Mouse (Mus musculus): ENCODE measurements around the gene Cirbp.

Cirbp gene

DNA sequence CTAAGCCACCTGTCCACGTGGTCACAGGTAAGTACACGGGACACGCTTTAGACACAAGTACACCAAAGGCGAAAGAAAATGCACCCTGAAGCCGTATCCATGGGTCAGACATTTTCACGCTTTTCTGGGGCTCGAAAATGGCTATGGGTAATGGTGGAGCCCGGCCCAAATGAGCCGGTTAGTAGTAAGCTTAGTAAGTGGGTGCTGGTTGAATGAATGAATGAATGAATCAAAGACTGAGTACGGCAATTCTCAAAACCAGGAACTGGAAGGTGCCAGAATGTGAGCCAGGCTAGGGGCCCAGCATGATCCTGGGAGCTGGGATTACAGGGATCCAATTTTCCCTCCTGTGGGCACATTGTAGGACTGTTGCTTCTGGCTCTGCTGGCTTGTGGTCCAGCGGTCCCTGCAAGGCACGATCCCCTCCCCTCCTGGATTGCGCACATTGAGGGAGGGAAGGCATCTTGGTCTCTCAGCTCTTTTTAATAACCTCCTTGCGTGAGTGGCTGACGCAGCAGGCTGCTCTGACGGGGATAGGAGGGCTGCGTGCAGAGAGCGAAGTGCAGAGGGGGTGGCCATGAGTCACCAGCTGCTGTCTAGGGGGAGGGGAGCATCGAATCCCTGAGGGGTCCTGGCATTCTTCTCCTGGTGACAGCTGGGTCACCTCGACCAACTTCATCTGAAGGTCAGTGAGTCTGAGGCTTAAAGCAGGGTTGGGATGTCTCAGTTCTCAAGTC lies at the start of gene Cirbp:
Gene Cirbp (plus strand): TSS at position 594 of the 737 bp plus-strand sequence.
- peak; percentile 17; the same call in 1 of the 2 replicates for ATAC-seq (ENCODE audit: low TSS enrichment)

DNA sequence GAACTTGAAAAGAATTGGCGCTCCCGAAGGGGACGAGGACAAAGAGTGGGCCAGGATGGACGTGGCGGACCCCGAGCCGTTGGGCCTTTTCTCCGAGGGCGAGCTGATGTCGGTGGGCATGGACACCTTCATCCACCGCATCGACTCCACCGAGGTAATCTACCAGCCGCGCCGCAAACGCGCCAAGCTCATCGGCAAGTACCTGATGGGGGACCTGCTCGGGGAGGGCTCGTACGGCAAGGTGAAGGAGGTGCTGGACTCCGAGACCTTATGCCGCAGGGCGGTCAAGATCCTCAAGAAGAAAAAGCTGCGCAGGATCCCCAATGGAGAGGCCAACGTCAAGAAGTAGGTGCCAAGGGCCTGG lies 49.2 kb upstream of the Cirbp start:
- ATAC-seq (ENCODE audit: low TSS enrichment): no peak

DNA sequence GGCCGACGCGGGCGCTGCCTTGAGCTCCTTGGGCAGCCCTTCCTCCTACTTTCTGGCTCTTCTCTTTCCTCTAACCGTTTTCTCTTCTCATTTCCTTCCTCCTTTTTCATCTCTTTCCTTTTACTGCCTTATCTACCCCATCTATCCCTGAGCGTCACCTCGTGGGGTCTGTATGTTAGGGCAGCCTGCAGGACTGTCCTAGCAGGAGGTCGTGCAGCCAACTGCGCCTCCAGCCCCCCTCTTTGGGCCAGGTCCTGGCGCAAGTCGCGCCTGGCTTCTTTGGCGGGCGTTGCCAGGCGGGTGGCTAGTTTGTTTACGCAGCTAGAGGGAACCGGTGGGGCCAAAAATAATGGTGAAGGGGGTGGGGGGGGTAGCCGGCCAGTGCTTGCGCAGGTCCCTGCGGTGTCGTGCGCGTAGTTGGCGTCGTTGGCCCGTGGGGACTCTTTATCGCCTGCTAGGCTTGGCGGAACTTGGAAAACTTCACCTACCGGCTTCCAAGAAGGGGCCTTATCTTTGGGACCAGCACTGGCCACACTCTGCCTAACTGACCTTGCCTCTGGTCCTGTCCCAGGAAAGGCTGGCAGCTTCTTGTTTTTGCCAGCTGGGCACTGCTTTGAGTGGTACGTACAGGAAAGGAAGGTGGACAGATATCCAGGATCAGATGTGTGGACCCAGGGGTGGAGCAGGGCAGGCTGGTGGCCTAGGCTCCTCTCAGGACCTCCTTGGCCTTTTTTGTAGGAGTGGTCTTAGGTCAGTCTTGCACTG lies 48.7 kb upstream of the Cirbp start:
- ATAC-seq (ENCODE audit: low TSS enrichment): no peak

DNA sequence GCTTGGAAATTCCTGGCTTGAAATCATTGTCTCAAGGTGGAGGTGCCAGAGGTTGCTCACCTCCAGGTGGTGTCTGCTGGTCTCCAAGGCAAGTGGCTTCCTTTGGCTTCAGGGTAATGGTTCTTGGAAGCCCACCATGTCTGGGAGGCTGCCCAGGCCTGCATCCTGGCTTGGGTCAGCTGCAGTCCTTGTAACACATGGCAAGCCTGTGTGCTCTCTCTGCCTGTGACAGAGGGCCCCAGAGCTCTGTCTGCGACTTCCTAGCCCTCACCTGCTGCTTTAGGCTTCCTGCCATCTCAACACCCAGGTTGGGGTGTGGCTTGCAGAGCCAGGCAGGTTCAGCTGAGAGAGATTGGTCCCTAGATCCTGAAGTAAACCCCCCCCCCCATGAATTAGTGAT lies 48.0 kb upstream of the Cirbp start:
- no peak for ATAC-seq (ENCODE audit: low TSS enrichment)

DNA sequence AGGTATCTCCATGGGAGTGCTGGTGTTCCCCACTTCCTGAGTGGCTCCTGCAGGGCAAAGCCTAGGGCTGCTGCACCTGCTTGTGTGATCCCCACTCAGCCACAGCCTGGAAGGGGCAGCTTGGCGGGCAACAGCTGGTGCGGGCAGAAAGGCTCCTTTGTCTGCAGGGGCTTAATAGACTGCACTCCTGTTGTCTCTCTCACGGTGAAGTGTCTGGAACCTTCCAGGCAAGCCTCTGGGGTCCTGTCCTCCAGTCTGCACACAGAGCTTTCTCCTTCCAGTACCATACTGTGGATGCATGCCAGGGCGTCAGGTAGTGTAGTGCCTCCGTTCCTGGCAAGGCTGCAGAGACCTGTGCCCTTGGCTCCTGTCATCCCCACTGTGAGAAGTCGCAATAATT lies 47.2 kb upstream of the Cirbp start:
- no peak for ATAC-seq (ENCODE audit: low TSS enrichment)

DNA sequence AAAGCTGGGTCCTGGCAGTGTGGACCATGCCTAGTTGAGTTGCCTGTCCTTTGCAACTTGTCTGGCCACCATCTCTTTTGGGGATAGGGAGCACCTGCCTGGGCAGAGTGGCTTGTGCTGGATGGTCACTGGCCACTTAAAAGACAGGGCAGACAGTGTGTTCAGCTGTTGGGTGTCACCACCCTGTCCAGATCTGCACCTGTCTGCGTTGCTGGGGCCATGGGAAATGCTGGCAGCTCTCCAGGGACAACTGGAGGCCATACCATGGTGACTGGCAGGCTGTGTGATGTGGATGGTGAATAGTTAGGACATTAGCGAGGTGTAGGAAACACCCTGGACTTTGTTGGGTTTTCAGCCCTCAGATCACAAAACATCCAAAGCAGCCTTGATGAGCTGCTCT lies 45.6 kb upstream of the Cirbp start:
- no peak for ATAC-seq (ENCODE audit: low TSS enrichment)

DNA sequence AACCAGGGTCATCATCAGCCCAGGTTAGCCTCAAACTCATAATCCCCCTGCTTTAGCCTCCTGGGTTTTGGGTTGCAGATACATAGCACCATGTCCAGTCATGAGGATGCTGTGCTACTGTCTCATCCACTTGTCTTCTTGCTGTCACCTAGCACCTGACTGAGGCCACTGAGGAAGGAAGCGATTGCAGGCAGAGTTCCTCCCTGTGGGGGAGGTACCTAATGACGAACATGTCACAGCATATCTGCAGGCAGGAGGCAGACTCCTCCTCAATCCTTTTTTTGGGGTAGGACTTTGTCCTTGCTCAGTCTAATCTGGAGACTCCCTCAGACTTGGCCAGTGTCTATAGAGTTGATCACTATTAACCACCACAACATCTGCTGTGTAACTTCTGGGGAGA lies 44.1 kb upstream of the Cirbp start:
- no peak for ATAC-seq (ENCODE audit: low TSS enrichment)

DNA sequence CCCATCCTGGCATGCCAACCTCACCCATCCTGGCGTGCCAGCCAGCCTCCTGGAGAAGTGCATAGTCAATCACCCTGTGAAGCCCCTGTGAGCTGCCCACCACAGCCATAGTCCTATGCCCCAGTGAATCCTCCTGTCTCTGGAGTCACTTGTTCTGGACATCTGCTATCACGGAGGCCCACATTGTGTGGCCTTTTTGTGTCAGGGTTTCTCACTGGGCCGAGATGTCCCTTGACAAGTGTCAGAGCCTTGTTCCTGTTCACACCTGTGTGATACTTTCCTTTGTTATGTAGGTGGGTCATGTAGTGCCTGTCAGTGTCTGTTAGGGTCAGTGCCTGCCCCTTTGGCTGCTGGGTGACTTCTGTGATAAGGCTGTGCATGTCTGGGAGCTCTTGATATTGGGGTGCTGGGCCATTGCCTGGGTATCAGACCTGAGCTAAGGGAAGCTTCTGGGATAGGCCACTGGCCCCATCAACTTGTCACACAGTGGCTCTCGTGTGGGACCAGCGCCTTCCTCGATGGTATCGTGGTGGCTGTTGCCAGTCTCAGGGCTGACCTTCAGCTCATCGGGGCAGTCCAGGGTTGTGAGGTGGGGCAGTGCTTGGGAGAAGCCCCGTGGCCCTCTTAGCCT lies 41.7 kb upstream of the Cirbp start:
- ATAC-seq (ENCODE audit: low TSS enrichment): no peak

DNA sequence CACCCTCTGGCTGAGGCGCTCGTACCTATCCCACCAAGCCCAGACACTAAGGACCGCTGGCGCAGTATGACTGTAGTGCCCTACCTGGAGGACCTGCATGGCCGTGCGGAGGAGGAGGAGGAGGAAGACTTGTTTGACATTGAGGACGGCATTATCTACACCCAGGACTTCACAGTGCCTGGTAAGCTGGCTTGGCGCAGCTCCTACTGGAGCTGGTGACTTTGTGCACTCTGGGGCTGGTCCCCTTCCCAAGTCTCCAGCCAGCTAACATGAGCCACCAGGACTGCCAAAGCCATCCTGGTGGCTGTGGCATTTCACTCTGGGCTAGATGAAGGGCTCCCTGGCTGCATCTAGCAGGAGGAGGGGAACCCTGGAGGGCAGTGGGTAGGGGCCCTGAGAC lies 37.9 kb upstream of the Cirbp start:
- ATAC-seq (ENCODE audit: low TSS enrichment): no peak

DNA sequence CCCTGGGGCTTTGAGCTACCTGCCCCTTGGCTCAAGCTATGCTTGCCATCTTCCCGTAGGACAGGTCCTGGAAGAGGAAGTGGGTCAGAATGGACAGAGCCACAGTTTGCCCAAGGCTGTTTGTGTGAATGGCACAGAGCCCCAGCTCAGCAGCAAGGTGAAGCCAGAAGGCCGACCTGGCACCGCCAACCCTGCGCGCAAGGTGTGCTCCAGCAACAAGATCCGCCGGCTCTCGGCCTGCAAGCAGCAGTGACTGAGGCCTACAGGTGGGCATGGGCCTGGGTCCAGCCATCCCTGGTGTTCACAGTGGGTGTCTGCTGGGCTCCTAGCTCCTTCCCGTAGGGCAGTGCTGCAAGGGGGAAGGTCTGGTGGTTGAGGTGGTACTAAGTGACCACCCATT lies 35.9 kb upstream of the Cirbp start:
- ATAC-seq (ENCODE audit: low TSS enrichment): no peak

DNA sequence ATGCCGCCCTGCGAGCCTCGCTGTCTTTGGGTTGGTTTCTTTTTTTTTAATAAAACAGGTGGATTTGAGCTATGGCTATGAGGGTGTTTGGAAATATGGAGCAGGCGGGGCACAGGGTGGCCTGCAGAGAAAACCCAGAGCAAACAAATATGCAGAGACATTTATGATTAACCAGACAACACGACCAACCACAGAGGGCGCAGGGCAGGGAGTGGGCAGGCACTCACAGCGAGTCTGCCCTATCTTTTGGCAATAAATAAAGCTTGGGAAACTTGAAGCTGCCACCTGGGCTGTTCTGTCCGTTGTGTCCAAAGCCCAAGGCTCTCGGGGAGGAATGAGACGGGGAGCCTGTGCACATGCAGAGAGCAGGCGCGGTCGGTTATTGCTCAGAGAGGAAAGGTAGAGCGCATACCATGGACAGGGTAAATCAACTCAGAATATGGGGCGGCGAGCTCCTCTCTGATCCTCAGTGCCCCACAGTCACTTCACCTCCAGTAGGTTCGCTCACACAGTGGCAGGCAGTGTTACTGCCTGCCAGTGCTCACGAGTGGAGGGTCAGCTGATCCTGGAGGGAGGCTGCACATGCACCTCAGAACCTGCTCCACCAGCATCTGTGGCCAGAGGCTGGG lies 35.3 kb upstream of the Cirbp start:
- ATAC-seq (ENCODE audit: low TSS enrichment): 0 out of 2 replicates have a peak, but pooled peaks have one; percentile 4

DNA sequence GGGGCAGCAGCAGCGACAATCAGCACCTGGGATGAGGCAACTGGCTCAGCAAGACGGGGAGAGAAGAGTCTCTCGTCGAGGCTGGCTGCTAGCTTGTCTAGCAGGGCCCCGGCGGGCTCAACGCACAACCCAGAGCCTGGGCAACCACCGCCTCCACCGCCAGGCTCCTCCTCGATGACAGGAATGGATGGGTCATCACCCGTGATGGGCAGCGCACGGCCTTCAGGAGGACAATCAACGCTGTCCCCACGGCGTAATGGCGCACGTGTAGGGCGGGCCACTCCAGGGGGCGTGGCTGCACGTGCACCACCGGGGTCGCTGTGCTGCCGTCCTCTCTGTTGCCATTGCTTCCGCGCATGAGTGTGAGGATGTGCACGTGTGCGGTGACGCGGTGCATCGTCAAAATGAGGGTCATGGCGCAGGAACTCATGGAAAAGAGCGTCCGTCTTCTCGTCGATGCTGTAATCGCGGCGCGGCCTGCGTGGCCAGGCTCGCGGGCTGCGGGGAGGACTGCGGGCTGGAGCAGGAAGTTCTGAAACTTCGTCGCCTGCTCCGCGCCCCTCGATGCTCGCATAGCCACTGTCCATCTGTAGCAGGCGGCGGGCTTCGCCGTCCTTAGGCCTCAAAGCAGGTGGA lies 34.4 kb upstream of the Cirbp start:
- peak; percentile 5; the same call in 1 of the 2 replicates for ATAC-seq (ENCODE audit: low TSS enrichment)

DNA sequence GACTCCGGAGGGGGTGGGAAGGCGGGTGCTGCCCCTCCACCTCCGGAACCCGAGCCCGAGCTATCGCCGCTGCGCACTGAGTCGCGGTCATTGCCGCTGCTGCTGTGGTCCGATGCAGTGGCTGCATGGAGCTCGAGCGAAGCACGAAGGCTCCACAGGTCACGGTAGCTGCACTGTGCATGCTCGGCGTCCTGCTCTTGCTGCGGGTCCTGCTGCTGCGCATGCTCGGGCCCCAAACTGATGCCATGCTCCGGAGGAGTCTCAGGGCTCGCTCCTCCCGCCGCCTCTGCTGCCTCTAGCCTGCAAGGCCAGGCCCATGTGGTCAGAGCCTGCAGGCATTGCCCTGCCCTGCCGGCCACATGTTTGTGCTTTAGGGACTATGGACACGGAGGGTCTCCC lies 33.8 kb upstream of the Cirbp start:
- no peak for ATAC-seq (ENCODE audit: low TSS enrichment)

DNA sequence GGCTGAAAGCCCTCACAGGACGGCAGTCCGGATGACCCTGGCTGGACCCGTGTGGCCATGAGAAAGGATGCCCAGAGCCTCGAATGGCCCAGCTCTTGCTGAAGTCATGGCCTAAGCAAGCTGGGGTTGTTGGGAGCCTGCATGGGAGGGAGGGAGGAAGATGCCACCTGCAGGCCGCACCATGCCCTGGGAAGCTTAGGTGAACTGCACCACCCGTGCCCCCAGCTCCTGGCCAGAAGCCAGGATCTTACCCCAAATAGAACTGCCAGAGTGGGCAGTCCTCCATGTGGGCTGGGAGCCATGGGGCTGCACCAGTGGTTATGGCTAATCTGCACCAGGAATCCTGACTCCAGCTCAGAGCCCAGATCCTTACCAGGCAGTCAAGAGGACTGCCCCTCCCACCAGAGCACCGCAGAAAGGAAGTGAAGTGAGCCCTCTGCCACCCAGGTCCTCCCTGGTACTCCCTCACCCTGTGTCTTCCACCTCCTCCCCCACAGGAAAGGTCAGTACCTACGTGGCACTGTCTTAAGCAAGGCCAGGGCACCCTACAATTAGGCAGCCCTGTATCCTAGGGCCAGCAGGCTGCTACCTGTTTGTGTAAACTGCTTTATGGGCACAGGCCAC lies 32.4 kb upstream of the Cirbp start:
- no peak for ATAC-seq (ENCODE audit: low TSS enrichment)

DNA sequence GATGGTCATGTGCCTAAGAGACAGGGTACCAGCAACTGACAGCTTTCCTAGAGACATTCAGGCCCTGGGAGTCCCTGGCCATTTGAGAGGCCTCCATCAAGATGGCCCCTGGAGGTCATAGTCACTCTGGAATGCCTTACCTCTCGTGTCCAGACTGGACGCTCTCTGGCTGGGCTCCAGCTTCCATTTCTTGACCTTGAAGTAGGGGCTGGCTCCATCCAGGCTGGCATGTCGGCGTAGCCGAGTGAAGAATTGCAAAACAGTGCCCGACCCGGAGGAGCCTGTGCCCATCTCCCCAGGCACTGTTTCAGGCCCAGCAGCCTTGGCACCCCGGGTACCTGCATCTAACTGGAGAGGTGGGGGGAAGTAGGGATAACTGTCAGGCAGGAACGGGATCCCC lies 31.4 kb upstream of the Cirbp start:
- ATAC-seq (ENCODE audit: low TSS enrichment): no peak

DNA sequence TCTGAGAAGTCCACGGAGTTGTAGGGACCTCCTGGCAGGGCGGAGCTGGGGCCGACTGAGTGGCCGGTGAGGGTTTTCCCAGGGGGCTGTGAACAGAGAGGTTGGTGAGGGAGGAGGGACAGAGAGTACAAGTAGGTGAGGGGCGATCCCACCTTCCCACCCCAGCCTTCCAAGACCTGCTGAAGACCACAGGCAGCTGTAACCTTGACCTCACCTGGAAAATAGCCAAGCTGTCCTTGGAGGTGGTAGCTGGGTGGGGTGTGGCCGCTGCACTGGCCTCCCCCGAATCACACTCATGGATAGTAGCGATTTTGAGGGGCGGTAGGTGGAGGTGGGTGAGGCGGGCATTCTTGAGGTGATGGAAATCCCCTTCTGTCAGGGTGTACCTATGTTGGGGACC lies 30.6 kb upstream of the Cirbp start:
- no peak for ATAC-seq (ENCODE audit: low TSS enrichment)

DNA sequence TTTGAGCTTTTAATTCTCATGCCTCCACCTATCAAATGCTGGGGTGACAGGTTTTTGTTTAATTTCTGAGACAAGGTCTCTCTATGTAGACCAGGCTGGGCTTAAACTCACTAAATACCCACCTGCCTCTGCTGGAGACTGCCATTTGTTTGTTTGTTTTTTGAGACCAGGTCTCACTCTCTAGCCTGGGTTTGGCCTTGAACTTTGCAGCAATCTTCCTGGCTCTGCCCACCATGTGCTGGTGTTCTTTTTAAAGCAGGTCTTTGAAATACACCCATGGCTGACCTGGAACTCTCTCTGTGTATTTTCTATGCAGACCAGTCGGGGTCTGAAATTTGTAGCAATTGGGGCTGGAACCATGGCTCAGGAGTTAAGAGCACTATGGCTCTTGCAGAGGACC lies 30.1 kb upstream of the Cirbp start:
- no peak for ATAC-seq (ENCODE audit: low TSS enrichment)

DNA sequence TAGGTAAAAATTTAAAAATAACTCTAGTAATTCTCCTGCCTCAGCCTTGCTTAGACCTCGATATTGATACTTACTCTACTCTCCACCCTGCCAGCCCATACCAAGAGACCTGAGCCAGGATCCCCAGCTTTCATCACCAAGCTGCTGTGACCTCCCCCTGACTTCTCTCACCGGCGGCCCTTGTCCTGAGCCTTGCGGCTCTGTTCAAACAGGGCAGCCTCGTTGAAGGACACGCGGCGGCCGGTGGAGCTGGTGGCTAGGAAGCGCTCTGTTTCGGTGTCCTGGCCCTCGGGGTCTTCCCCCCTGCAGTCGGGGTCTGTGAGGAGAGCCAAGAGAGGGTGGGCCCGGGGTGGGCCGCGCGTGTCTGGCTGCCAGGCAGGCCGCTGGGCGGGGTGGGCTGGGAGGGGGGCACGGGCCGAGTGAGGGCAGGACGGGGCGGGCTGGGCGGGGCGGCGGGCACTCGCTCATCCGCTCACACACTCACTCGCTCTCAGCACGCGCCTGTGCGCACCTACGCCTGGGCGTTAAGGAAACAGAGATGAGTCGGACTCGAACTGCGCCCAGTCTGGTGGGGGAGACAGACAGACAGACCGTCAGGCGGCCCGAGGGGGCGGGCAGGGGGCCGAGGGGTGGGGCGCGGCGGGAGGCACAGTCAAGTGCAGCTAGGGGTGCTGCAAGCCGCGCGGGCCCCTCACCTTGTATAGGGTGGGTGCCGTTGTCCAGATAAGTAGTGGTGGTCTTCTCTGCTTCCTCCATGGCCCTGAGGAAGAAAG lies 29.4 kb upstream of the Cirbp start:
- no peak for ATAC-seq (ENCODE audit: low TSS enrichment)

DNA sequence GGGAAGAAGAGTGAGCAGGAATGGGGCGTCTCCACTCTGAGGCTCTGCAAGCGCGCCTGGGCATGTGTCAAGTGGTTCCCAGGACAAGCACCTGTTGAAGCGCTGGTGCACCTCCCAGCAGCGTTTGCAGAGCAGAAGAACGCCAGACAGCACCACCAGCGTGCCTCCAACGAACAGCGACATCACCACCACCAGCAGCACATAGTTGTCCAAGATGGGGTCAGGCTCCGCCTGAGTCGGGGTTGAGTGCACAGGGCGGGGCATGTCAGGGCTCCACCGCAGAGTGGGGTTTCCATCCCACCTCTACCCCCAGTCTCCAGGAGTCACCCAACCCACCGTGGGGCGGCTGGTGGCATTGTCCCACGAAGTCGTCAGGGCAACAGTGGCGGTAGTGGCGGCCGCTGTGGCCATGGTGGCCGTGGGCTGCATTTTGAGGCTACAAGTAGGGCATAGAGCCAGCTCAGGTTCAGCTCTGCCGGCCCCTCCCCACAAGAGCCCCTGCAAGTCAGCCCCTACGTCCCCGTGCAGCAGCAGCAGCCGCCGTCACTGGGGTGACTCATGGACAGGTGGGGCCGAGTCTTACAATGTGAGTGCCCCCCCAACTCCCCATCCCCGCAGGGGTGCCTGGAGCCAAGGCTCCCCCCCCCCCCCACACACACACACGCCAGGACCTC lies 28.7 kb upstream of the Cirbp start:
- ATAC-seq (ENCODE audit: low TSS enrichment): no peak
